Mouse (Mus musculus) MEL (cell line): Measurements from ENCODE around the gene D130052B06Rik. TPM values are rescaled to one million over a fixed set of nuclear protein-coding genes. Genes with fewer than 3 reads are reported as not detected.

ENCODE experiments used
- DNase-seq: peaks from one replicate; pipeline ENCODE4 v3.0.0; 2011; ENCODE audit warnings: low read depth, low spot score
- H3K27ac ChIP-seq: 2 replicates; pipeline ENCODE4 v1.5.1; 2012; ENCODE audit warnings: low read depth, mild to moderate bottlenecking, control low read depth, low read length, moderate library complexity; ENCODE audit not compliant: control insufficient read depth
- H3K27me3 ChIP-seq, 2 experiments: fragments of 150-350 bp in 1 of 2; sonication (generic) in 1 of 2; 2 replicates each; pipeline ENCODE4 v1.6.1; 2012; ENCODE audit warnings: low read length in 2 of 2, mild to moderate bottlenecking in 2 of 2, improper control_type of control experiment in 1 of 2, moderate library complexity in 1 of 2; ENCODE audit not compliant: insufficient read depth in 2 of 2, control insufficient read depth in 1 of 2
- H3K36me3 ChIP-seq, 2 experiments: 2 replicates each; pipeline ENCODE4 v1.6.1; 2012 to 2014; ENCODE audit warnings: low read length in 2 of 2, improper control_type of control experiment in 1 of 2, inconsistent platforms in 1 of 2, mild to moderate bottlenecking in 1 of 2; ENCODE audit not compliant: insufficient read depth in 2 of 2, control insufficient read depth in 1 of 2
- H3K4me1 ChIP-seq, 2 experiments: fragments of 150-350 bp in 1 of 2; sonication (generic) in 1 of 2; 2 replicates each; pipeline ENCODE4 v1.6.1; 2012; ENCODE audit warnings: low read length in 2 of 2, improper control_type of control experiment in 1 of 2, mild to moderate bottlenecking in 1 of 2; ENCODE audit not compliant: insufficient read depth in 2 of 2, control insufficient read depth in 1 of 2
- H3K4me3 ChIP-seq, 2 experiments: fragments of 150-350 bp in 1 of 2; sonication (generic) in 1 of 2; 2 replicates each; pipeline ENCODE4 v1.5.1; 2012; ENCODE audit warnings: low read depth in 2 of 2, low read length in 2 of 2, mild to moderate bottlenecking in 2 of 2, moderate library complexity in 2 of 2, control low read depth in 1 of 2, improper control_type of control experiment in 1 of 2; ENCODE audit not compliant: control insufficient read depth in 1 of 2, insufficient read depth in 1 of 2
- H3K79me2 ChIP-seq: 2 replicates; pipeline ENCODE4 v1.6.1; 2012; ENCODE audit warnings: mild to moderate bottlenecking, low read length, moderate library complexity; ENCODE audit not compliant: control insufficient read depth, poor library complexity, insufficient read depth
- H3K9ac ChIP-seq: 2 replicates; pipeline ENCODE4 v1.6.1; 2012; ENCODE audit warnings: low read depth, mild to moderate bottlenecking, control low read depth, low read length, moderate library complexity; ENCODE audit not compliant: control insufficient read depth, poor library complexity, severe bottlenecking
- H3K9me3 ChIP-seq: fragments of 150-350 bp; sonication (generic); replicated peaks from 2 replicates; pipeline ENCODE4 v1.6.1; 2012; ENCODE audit warnings: mild to moderate bottlenecking, low read length, improper control_type of control experiment, moderate library complexity; ENCODE audit not compliant: insufficient read depth
- CHD1 ChIP-seq: IDR thresholded peaks from 2 replicates; pipeline ENCODE4 v1.6.1; 2012; ENCODE audit warnings: low read depth, mild to moderate bottlenecking, inconsistent platforms, low read length, improper control_type of control experiment
- CHD2 ChIP-seq: IDR thresholded peaks from 2 replicates; pipeline ENCODE4 v1.6.1; 2011; ENCODE audit warnings: low read length, improper control_type of control experiment
- CTCF ChIP-seq, 3 experiments: IDR thresholded peaks in 2 of 3; conservative IDR thresholded peaks in 1 of 3; 2 replicates each; pipeline ENCODE4 v1.5.1; 2011 to 2012; ENCODE audit warnings: low read length in 3 of 3, low read depth in 2 of 3, mild to moderate bottlenecking in 2 of 3, improper control_type of control experiment in 1 of 3, inconsistent platforms in 1 of 3, mixed read lengths in 1 of 3, moderate library complexity in 1 of 3; ENCODE audit not compliant: control insufficient read depth in 1 of 3, insufficient read depth in 1 of 3, poor library complexity in 1 of 3, severe bottlenecking in 1 of 3
- HCFC1 ChIP-seq: IDR thresholded peaks from 2 replicates; pipeline ENCODE4 v1.6.1; 2012; ENCODE audit warnings: low read depth, mild to moderate bottlenecking, inconsistent platforms, low read length, improper control_type of control experiment, moderate library complexity
- JUND ChIP-seq: IDR thresholded peaks from 2 replicates; pipeline ENCODE4 v1.6.1; 2011; ENCODE audit warnings: low read depth, mild to moderate bottlenecking, improper control_type of control experiment, low read length
- KAT2A ChIP-seq: conservative IDR thresholded peaks from 2 replicates; pipeline ENCODE4 v1.6.1; 2012; ENCODE audit warnings: low read depth, low read length, improper control_type of control experiment, inconsistent platforms
- MAX ChIP-seq: IDR thresholded peaks from 2 replicates; pipeline ENCODE4 v1.6.1; 2011; ENCODE audit warnings: low read length, improper control_type of control experiment
- MAZ ChIP-seq: IDR thresholded peaks from 2 replicates; pipeline ENCODE4 v1.6.1; 2012; ENCODE audit warnings: low read depth, mild to moderate bottlenecking, inconsistent platforms, low read length, improper control_type of control experiment
- MEF2A ChIP-seq: IDR thresholded peaks from 2 replicates; pipeline ENCODE4 v1.6.1; 2014; ENCODE audit warnings: low read depth, mild to moderate bottlenecking, inconsistent platforms, low read length, improper control_type of control experiment; ENCODE audit not compliant: poor library complexity, insufficient replicate concordance, severe bottlenecking; ENCODE audit errors: extremely low read depth
- MXI1 ChIP-seq: IDR thresholded peaks from 2 replicates; pipeline ENCODE4 v1.6.1; 2011; ENCODE audit warnings: mild to moderate bottlenecking, low read depth, low read length, improper control_type of control experiment
- MYB ChIP-seq: IDR thresholded peaks from 2 replicates; pipeline ENCODE4 v1.6.1; 2011; ENCODE audit warnings: mild to moderate bottlenecking, low read depth, low read length, improper control_type of control experiment
- MYC ChIP-seq: IDR thresholded peaks from 2 replicates; pipeline ENCODE4 v1.6.1; 2011; ENCODE audit warnings: low read depth, mild to moderate bottlenecking, low read length, improper control_type of control experiment, moderate library complexity
- POLR2A ChIP-seq, 2 experiments: IDR thresholded peaks; 2 replicates each; pipeline ENCODE4 v1.6.1; 2011 to 2012; ENCODE audit warnings: low read length in 2 of 2, mild to moderate bottlenecking in 2 of 2, control low read depth in 1 of 2, improper control_type of control experiment in 1 of 2, low read depth in 1 of 2, moderate library complexity in 1 of 2; ENCODE audit not compliant: control insufficient read depth in 1 of 2, insufficient read depth in 1 of 2, poor library complexity in 1 of 2
- POLR2AphosphoS5 ChIP-seq: IDR thresholded peaks from 2 replicates; pipeline ENCODE4 v1.6.1; 2012; ENCODE audit warnings: low read depth, borderline replicate concordance, mild to moderate bottlenecking, inconsistent platforms, low read length, moderate library complexity, mixed read lengths
- TBP ChIP-seq: IDR thresholded peaks from 2 replicates; pipeline ENCODE4 v1.8.0; 2011; ENCODE audit warnings: low read depth, low read length, improper control_type of control experiment
- UBTF ChIP-seq: IDR thresholded peaks from 2 replicates; pipeline ENCODE4 v1.6.1; 2012; ENCODE audit warnings: low read depth, mild to moderate bottlenecking, inconsistent platforms, low read length, improper control_type of control experiment, moderate library complexity, borderline replicate concordance; ENCODE audit not compliant: insufficient read depth
- USF1 ChIP-seq: IDR thresholded peaks from 2 replicates; pipeline ENCODE4 v1.6.1; 2014; ENCODE audit warnings: low read depth, mild to moderate bottlenecking, inconsistent platforms, low read length, improper control_type of control experiment, moderate library complexity
- USF2 ChIP-seq, 2 experiments: IDR thresholded peaks; 2 replicates each; pipeline ENCODE4 v1.6.1; 2011 to 2012; ENCODE audit warnings: improper control_type of control experiment in 2 of 2, low read length in 2 of 2, borderline replicate concordance in 1 of 2, inconsistent platforms in 1 of 2, low read depth in 1 of 2, mild to moderate bottlenecking in 1 of 2; ENCODE audit not compliant: insufficient read depth in 1 of 2
- ZC3H11A ChIP-seq: IDR thresholded peaks from 2 replicates; pipeline ENCODE4 v1.6.1; 2012; ENCODE audit warnings: low read depth, mild to moderate bottlenecking, inconsistent platforms, low read length, improper control_type of control experiment
- ZNF384 ChIP-seq: IDR thresholded peaks from 2 replicates; pipeline ENCODE4 v1.6.1; 2012; ENCODE audit warnings: low read depth, mild to moderate bottlenecking, inconsistent platforms, low read length, improper control_type of control experiment
- polyA plus RNA-seq, 2 experiments: library from polyadenylated mRNA; stranded (reverse) in 1 of 2; unstranded in 1 of 2; fragments of >175 nt in 1 of 2; fragments of >200 nt in 1 of 2; gene quantifications; 2 replicates each; pipeline versions ENCODE4 v1.2.1 to v1.2.4; 2012; ENCODE audit warnings: low replicate concordance in 2 of 2, low read depth in 1 of 2; ENCODE audit not compliant: insufficient read length in 2 of 2, insufficient read depth in 1 of 2, missing spikeins in 1 of 2
- total RNA-seq: library from RNA; depleted of rRNA; stranded (reverse); fragments of 300-350 nt; gene quantifications from 2 replicates; pipeline ENCODE4 v1.2.3, GENCODE M21; 2012

D130052B06Rik gene
- total and polyA plus RNA-seq, 3 experiments: not detected

DNA sequence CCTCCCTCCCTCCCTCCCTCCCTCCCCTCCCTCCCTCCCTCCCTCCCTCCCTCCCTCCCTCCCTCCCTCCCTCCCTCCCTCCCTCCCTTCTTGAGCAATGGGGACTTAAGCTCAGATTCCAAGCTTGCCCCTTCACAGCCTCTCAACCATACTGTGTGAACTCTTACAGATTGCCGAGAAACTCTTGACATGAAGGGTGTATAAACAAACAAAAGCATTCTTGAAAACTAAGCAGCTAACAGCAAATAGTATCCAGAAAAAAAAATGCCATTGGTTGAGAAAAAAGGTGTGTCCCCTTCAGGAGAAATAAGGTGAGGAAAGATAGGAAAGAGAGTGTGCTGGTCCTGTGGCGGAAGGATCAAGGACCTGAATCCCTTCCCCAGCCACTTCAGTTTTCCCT is 4.1 kb downstream of the D130052B06Rik start:
- no peaks in the 10 kb centered on the region for H3K36me3 ChIP-seq
- H3K4me3 ChIP-seq: no peak overlapping the region
- H3K9ac ChIP-seq: no peak overlapping the region
- no peaks in the 10 kb centered on the region for H3K79me2 ChIP-seq
- DNase-seq: no peak
- TF ChIP-seq MYC: no peak
- no peak for TF ChIP-seq USF1
- no peak for TF ChIP-seq KAT2A
- no peak overlapping the region for H3K27ac ChIP-seq
- H3K27me3 ChIP-seq: 0 out of 4 replicates have a peak, but pooled peaks cover 0 to 2% of the 10 kb centered on the region in 2 experiments
- no peaks in the 10 kb centered on the region for H3K4me1 ChIP-seq
- no peaks in the 10 kb centered on the region for H3K9me3 ChIP-seq

DNA sequence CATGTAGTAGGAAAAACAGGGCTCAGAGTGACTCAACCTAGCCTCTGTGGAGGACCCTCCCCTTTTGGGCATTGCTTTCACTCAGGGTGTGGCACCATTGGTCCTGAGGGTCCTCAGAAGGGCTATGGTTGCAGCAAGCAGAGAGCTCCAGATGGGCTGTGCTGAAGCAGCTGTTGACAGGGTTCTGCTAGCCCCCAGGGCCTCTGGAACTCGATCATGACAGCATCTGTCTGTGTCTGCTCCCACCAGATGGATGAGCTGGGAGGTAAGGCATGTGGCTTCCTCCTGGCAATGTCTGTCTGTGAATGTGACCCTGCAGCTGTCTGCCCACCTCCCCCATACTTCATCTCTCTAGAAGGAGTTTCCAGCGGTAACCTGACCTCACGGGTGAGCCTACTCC is 8.7 kb downstream of the D130052B06Rik start:
- H3K9me3 ChIP-seq: no peaks in the 10 kb centered on the region
- H3K4me1 ChIP-seq: no peaks in the 10 kb centered on the region
- no peaks in the 10 kb centered on the region for H3K27me3 ChIP-seq
- H3K4me3 ChIP-seq: no peak overlapping the region
- no peaks in the 10 kb centered on the region for H3K36me3 ChIP-seq
- DNase-seq: no peak
- no peak overlapping the region for H3K9ac ChIP-seq
- no peaks in the 10 kb centered on the region for H3K79me2 ChIP-seq
- TF ChIP-seq POLR2AphosphoS5 (no peak), UBTF (no peak), CHD2 (no peak), USF2 (IDR thresholded peaks at IDR 0.05; ENCODE audit: borderline replicate concordance in 1 of 2, insufficient read depth in 1 of 2, low read depth in 1 of 2, low read length in 2 of 2) (no peak), CHD1 (no peak), MAZ (no peak), TBP (no peak), POLR2A (IDR thresholded peaks at IDR 0.05; ENCODE audit: control insufficient read depth in 1 of 2, insufficient read depth in 1 of 2, low read depth in 1 of 2, low read length in 2 of 2, poor library complexity in 1 of 2) (no peak), JUND (no peak), MYC (no peak), MXI1 (no peak), CTCF (IDR thresholded peaks at IDR 0.05 in 2 of 3, conservative IDR thresholded peaks at IDR 0.05 in 1 of 3; ENCODE audit: control insufficient read depth in 1 of 3, insufficient read depth in 1 of 3, low read depth in 2 of 3, low read length in 3 of 3, poor library complexity in 1 of 3, severe bottlenecking in 1 of 3) (no peak), MYB (no peak), ZC3H11A (no peak), ZNF384 (no peak), MAX (no peak), MEF2A (no peak), HCFC1 (no peak)
- no peak overlapping the region for H3K27ac ChIP-seq
